Mouse (Mus musculus) heart, embryonic 15.5 days (tissue): ENCODE data around the gene Kif6. TPM values are rescaled to one million over a fixed set of nuclear protein-coding genes. Genes with fewer than 3 reads are reported as not detected.

Experiments used
- polyA plus RNA-seq: library from polyadenylated mRNA; unstranded; fragments of >200 nt; fragmentation: Nextera tagmentation; extraction: Ambion mirVana; gene quantifications from 2 replicates; pipeline ENCODE4 v1.2.1, GENCODE M21; 2015

Kif6 gene
- polyA plus RNA-seq, 1 experiment from 2014 or later, result 1.9 TPM

Other genes starting within 250 kb of the Kif6 start
- gene Mocs1, start 186.8 kb upstream of the Kif6 start, polyA plus RNA-seq, result 4.3 and 5.5 TPM in 2 replicates
- 3.9 and 5.3 TPM in 2 replicates for gene Daam2, start 50.8 kb upstream of the Kif6 start, polyA plus RNA-seq